Mouse (Mus musculus) ES-E14 (cell line): ENCODE measurements around the gene Srgap2. TPM values are rescaled to one million over a fixed set of nuclear protein-coding genes. Genes with fewer than 3 reads are reported as not detected.

ENCODE experiments used
- DNase-seq: peaks from one replicate; pipeline ENCODE4 v3.0.0-alpha.2; 2013; ENCODE audit warnings: low read depth, low spot score
- H3K27ac ChIP-seq: 2 replicates; pipeline ENCODE4 v1.5.1; 2012; ENCODE audit warnings: low read depth, mild to moderate bottlenecking, low read length, moderate library complexity, mixed read lengths; ENCODE audit not compliant: poor library complexity, insufficient read depth, severe bottlenecking
- H3K36me3 ChIP-seq: 2 replicates; pipeline ENCODE4 v1.6.1; 2012; ENCODE audit warnings: mild to moderate bottlenecking, low read length, moderate library complexity, mixed read lengths; ENCODE audit not compliant: control insufficient read depth, poor library complexity, insufficient read depth, severe bottlenecking
- H3K4me1 ChIP-seq, 2 experiments: fragments of 150-350 bp in 1 of 2; sonication (generic) in 1 of 2; 2 replicates each; pipeline ENCODE4 v1.6.1; 2012; ENCODE audit warnings: low read length in 2 of 2, mild to moderate bottlenecking in 1 of 2, mixed read lengths in 1 of 2; ENCODE audit not compliant: control insufficient read depth in 2 of 2, insufficient read depth in 2 of 2, poor library complexity in 1 of 2
- H3K4me3 ChIP-seq, 2 experiments: fragments of 150-350 bp in 1 of 2; sonication (generic) in 1 of 2; 2 replicates each; pipeline ENCODE4 v1.5.1; 2012; ENCODE audit warnings: low read length in 2 of 2, low read depth in 1 of 2, mild to moderate bottlenecking in 1 of 2, mixed read lengths in 1 of 2; ENCODE audit not compliant: insufficient read depth in 1 of 2, poor library complexity in 1 of 2, severe bottlenecking in 1 of 2
- H3K9ac ChIP-seq: 2 replicates; pipeline ENCODE4 v1.6.1; 2012; ENCODE audit warnings: low read depth, mild to moderate bottlenecking, low read length, mixed read lengths; ENCODE audit not compliant: poor library complexity, insufficient read depth, severe bottlenecking
- H3K9me3 ChIP-seq: fragments of 150-350 bp; sonication (generic); 2 replicates; pipeline ENCODE4 v1.6.1; 2012; ENCODE audit warnings: low read depth, mild to moderate bottlenecking, low read length; ENCODE audit not compliant: control insufficient read depth, insufficient read depth
- CHD2 ChIP-seq: IDR thresholded peaks from 2 replicates; pipeline ENCODE4 v1.6.1; 2014; ENCODE audit warnings: mild to moderate bottlenecking, low read depth, low read length, inconsistent platforms
- HCFC1 ChIP-seq: IDR thresholded peaks from 2 replicates; pipeline ENCODE4 v1.6.1; 2012; ENCODE audit warnings: low read length, inconsistent platforms, borderline replicate concordance; ENCODE audit not compliant: insufficient read depth
- MAFK ChIP-seq: IDR thresholded peaks from 2 replicates; pipeline ENCODE4 v1.6.1; 2014; ENCODE audit warnings: mild to moderate bottlenecking, low read depth, low read length, inconsistent platforms; ENCODE audit not compliant: insufficient read depth
- ZC3H11A ChIP-seq: IDR thresholded peaks from 2 replicates; pipeline ENCODE4 v1.6.1; 2012; ENCODE audit warnings: low read depth, mild to moderate bottlenecking, inconsistent platforms, low read length, borderline replicate concordance
- ZNF384 ChIP-seq: IDR thresholded peaks from 2 replicates; pipeline ENCODE4 v1.6.1; 2012; ENCODE audit warnings: low read depth, low read length, inconsistent platforms
- in situ Hi-C, 2 experiments: fragments of 600-800 bp; cut with MboI; formaldehyde crosslinking; loops; one replicate each; pipeline ENCODE4 v1.15.1; 2025; ENCODE audit warnings: low sequenced_read_pairs in 2 of 2, inconsistent platforms in 1 of 2; ENCODE audit not compliant: unreplicated experiment in 2 of 2
- total RNA-seq: library from RNA; depleted of rRNA; stranded (reverse); fragments of 300-350 nt; gene quantifications from 2 replicates; pipeline ENCODE4 v1.2.3, GENCODE M21; 2012

Srgap2 gene
- total RNA-seq, 1 experiment, result 26.4 TPM

GRCm38 (mm10) chr1:131493966-131494898, 32.9 kb downstream of the Srgap2 start:
- no peak overlapping the region for H3K4me3 ChIP-seq
- no peak for DNase-seq
- no peak overlapping the region for H3K27ac ChIP-seq
- in situ Hi-C loops, result no loop called here
- H3K9ac ChIP-seq, result no peak overlapping the region
- H3K4me1 ChIP-seq, result no peaks in the 10 kb centered on the region
- TF ChIP-seq ZNF384 (no peak), ZC3H11A (no peak), MAFK (no peak), HCFC1 (no peak), CHD2 (no peak)
- no peaks in the 10 kb centered on the region for H3K36me3 ChIP-seq
- no peaks in the 10 kb centered on the region for H3K9me3 ChIP-seq

GRCm38 (mm10) chr1:131492360-131492759, 34.8 kb downstream of the Srgap2 start:
- H3K9ac ChIP-seq, result no peak overlapping the region
- no peak for DNase-seq
- H3K4me3 ChIP-seq, result no peak overlapping the region
- TF ChIP-seq ZC3H11A (no peak), MAFK (no peak), HCFC1 (no peak), ZNF384 (no peak), CHD2 (no peak)
- no peaks in the 10 kb centered on the region for H3K36me3 ChIP-seq
- H3K4me1 ChIP-seq, result no peaks in the 10 kb centered on the region
- no peak overlapping the region for H3K27ac ChIP-seq
- in situ Hi-C loops, result no loop called here
- H3K9me3 ChIP-seq, result no peaks in the 10 kb centered on the region

GRCm38 (mm10) chr1:131491579-131491978, 35.6 kb downstream of the Srgap2 start:
- in situ Hi-C loops, result no loop called here
- TF ChIP-seq MAFK (no peak), HCFC1 (no peak), ZC3H11A (no peak), CHD2 (no peak), ZNF384 (no peak)
- DNase-seq, result no peak

GRCm38 (mm10) chr1:131489312-131489711, 37.8 kb downstream of the Srgap2 start:
- in situ Hi-C loops, result no loop called here
- H3K4me3 ChIP-seq, result no peak overlapping the region

More at GRCm38 (mm10) chr1:131491579-131491978, 35.6 kb downstream of the Srgap2 start:
- Histone ChIP-seq H3K9ac (no peak overlapping the region), H3K9me3 (no peaks in the 10 kb centered on the region), H3K27ac (no peak overlapping the region), H3K4me1 (no peaks in the 10 kb centered on the region), H3K4me3 (no peak overlapping the region), H3K36me3 (no peaks in the 10 kb centered on the region)

More at GRCm38 (mm10) chr1:131489312-131489711, 37.8 kb downstream of the Srgap2 start:
- Histone ChIP-seq H3K4me1 (no peaks in the 10 kb centered on the region), H3K9ac (no peak overlapping the region), H3K27ac (no peak overlapping the region), H3K36me3 (no peaks in the 10 kb centered on the region), H3K9me3 (no peaks in the 10 kb centered on the region)
- DNase-seq, result no peak
- TF ChIP-seq ZNF384, result no peak
- TF ChIP-seq CHD2, result no peak
- TF ChIP-seq MAFK, result no peak
- no peak for TF ChIP-seq ZC3H11A
- TF ChIP-seq HCFC1, result no peak
